Mouse (Mus musculus): ENCODE results near the gene Ewsr1. TPM values are rescaled to one million over a fixed set of nuclear protein-coding genes. Genes with fewer than 3 reads are reported as not detected.

The Ewsr1 gene
- total and polyA plus RNA-seq, 3 experiments, result 452 to 1,336 (median 570) TPM

DNA sequence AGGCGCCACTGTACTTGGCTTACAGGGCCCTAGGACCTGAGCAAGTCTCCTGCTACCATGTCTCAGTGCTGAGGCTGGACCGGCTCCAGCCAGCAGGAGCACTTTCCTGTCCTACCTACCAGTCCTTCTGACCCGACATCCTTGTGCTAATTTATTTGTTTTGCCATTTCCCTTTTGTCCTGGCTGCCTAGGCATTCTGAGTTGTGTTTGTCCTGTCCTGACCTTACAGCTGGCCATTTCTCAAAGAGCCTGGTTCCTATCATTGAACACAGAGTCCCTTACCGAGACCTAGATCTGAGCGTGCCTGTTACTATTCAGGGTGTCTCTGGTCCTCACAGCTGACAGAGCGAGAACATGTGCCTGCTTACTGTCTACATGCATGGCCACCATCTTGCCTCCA, 44.2 kb downstream of the Ewsr1 start:
- no peak overlapping the region for H3K9ac ChIP-seq (ENCODE audit: control insufficient read depth, low read depth, low read length, poor library complexity, severe bottlenecking)
- H3K27me3 ChIP-seq (ENCODE audit: control insufficient read depth in 1 of 2, insufficient read depth in 2 of 2, low read length in 2 of 2), result peaks cover 9 to 14% of the 10 kb centered on the region in 2 experiments
- no peak for DNase-seq (ENCODE audit: low read depth, low spot score)
- peaks cover 0 to 4% of the 10 kb centered on the region in 2 experiments; a peak in 1 of 4 replicates for H3K4me1 ChIP-seq (ENCODE audit: control insufficient read depth in 1 of 2, insufficient read depth in 2 of 2, low read length in 2 of 2)
- H3K36me3 ChIP-seq (ENCODE audit: control insufficient read depth in 1 of 2, insufficient read depth in 2 of 2, low read length in 2 of 2), result no peaks in the 10 kb centered on the region
- H3K4me3 ChIP-seq (ENCODE audit: control insufficient read depth in 1 of 2, insufficient read depth in 1 of 2, low read depth in 2 of 2, low read length in 2 of 2), result no peak overlapping the region
- H3K9me3 ChIP-seq (replicated peaks; ENCODE audit: insufficient read depth, low read length), result no peaks in the 10 kb centered on the region
- H3K79me2 ChIP-seq (ENCODE audit: control insufficient read depth, insufficient read depth, low read length, poor library complexity), result no peaks in the 10 kb centered on the region
- TF ChIP-seq ZMIZ1 (IDR thresholded peaks at IDR 0.05; ENCODE audit: low read depth, low read length), result no peak
- no peak for TF ChIP-seq USF1 (IDR thresholded peaks at IDR 0.05; ENCODE audit: low read depth, low read length)
- no peak for TF ChIP-seq POLR2AphosphoS2 (IDR thresholded peaks at IDR 0.05; ENCODE audit: low read length)
- no peak for TF ChIP-seq GABPA (IDR thresholded peaks at IDR 0.05; ENCODE audit: low read depth, low read length)
- no peak for TF ChIP-seq UBTF (IDR thresholded peaks at IDR 0.05; ENCODE audit: borderline replicate concordance, insufficient read depth, low read depth, low read length)
- no peak for TF ChIP-seq EP300 (IDR thresholded peaks at IDR 0.05; ENCODE audit: low read depth in 1 of 2, low read length in 2 of 2)
- TF ChIP-seq CHD1 (IDR thresholded peaks at IDR 0.05; ENCODE audit: low read depth, low read length), result no peak
- TF ChIP-seq CHD2 (IDR thresholded peaks at IDR 0.05; ENCODE audit: low read length), result no peak
- TF ChIP-seq SIN3A (IDR thresholded peaks at IDR 0.05; ENCODE audit: low read length), result no peak
- no peak for TF ChIP-seq MYC (IDR thresholded peaks at IDR 0.05; ENCODE audit: low read depth, low read length)
- TF ChIP-seq MEF2A (IDR thresholded peaks at IDR 0.05; ENCODE audit: extremely low read depth, insufficient replicate concordance, low read depth, low read length, poor library complexity, severe bottlenecking), result no peak
- no peak for TF ChIP-seq CTCF (IDR thresholded peaks at IDR 0.05 in 2 of 3, conservative IDR thresholded peaks at IDR 0.05 in 1 of 3; ENCODE audit: control insufficient read depth in 1 of 3, insufficient read depth in 1 of 3, low read depth in 2 of 3, low read length in 3 of 3, poor library complexity in 1 of 3, severe bottlenecking in 1 of 3)
- TF ChIP-seq MAZ (IDR thresholded peaks at IDR 0.05; ENCODE audit: low read depth, low read length), result no peak
- TF ChIP-seq JUND (IDR thresholded peaks at IDR 0.05; ENCODE audit: low read depth, low read length), result no peak
- no peak for TF ChIP-seq NELFE (IDR thresholded peaks at IDR 0.05; ENCODE audit: low read depth, low read length)
- TF ChIP-seq USF2 (IDR thresholded peaks at IDR 0.05; ENCODE audit: borderline replicate concordance in 1 of 2, insufficient read depth in 1 of 2, low read depth in 1 of 2, low read length in 2 of 2), result no peak
- TF ChIP-seq GATA1 (IDR thresholded peaks at IDR 0.05; ENCODE audit: low read depth, low read length), result no peak
- no peak for TF ChIP-seq MXI1 (IDR thresholded peaks at IDR 0.05; ENCODE audit: low read depth, low read length)
- TF ChIP-seq HCFC1 (IDR thresholded peaks at IDR 0.05; ENCODE audit: low read depth, low read length), result no peak
- TF ChIP-seq POLR2AphosphoS5 (IDR thresholded peaks at IDR 0.05; ENCODE audit: borderline replicate concordance, low read depth, low read length), result no peak
- no peak overlapping the region for H3K27ac ChIP-seq (ENCODE audit: control insufficient read depth, low read depth, low read length)

DNA sequence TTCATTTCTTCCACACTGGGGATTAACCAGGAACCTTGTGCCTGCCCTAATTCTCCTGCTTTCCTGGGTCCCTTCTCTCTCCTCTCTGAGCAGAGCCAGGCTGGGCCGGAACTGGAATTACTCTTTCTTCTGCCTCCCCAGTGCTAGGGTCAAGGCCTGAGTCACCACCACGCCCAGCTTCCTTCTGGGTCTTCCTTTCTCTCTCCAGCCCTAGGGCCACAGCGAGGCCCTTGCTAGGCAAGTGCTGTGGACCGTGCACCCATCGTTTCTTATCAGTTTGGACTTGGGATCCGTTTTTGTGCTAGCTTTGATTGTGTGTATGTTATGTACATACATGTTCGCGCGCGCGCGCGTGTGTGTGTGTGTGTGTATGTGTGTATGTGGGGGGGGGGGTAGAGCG, 44.9 kb downstream of the Ewsr1 start:
- H3K4me1 ChIP-seq (ENCODE audit: control insufficient read depth in 1 of 2, insufficient read depth in 2 of 2, low read length in 2 of 2), result peaks cover 0 to 4% of the 10 kb centered on the region in 2 experiments; a peak in 1 of 4 replicates
- H3K27me3 ChIP-seq (ENCODE audit: control insufficient read depth in 1 of 2, insufficient read depth in 2 of 2, low read length in 2 of 2), result peaks cover 9 to 14% of the 10 kb centered on the region in 2 experiments
- no peak overlapping the region for H3K27ac ChIP-seq (ENCODE audit: control insufficient read depth, low read depth, low read length)
- H3K79me2 ChIP-seq (ENCODE audit: control insufficient read depth, insufficient read depth, low read length, poor library complexity), result no peaks in the 10 kb centered on the region
- DNase-seq (ENCODE audit: low read depth, low spot score), result no peak
- TF ChIP-seq BHLHE40 (IDR thresholded peaks at IDR 0.05; ENCODE audit: borderline replicate concordance, low read depth, low read length) (no peak), POLR2A (IDR thresholded peaks at IDR 0.05; ENCODE audit: control insufficient read depth in 1 of 2, insufficient read depth in 1 of 2, low read depth in 1 of 2, low read length in 2 of 2, poor library complexity in 1 of 2) (no peak), ZMIZ1 (IDR thresholded peaks at IDR 0.05; ENCODE audit: low read depth, low read length) (no peak), HCFC1 (IDR thresholded peaks at IDR 0.05; ENCODE audit: low read depth, low read length) (no peak), MXI1 (IDR thresholded peaks at IDR 0.05; ENCODE audit: low read depth, low read length) (no peak), MYB (IDR thresholded peaks at IDR 0.05; ENCODE audit: low read depth, low read length) (no peak), MYC (IDR thresholded peaks at IDR 0.05; ENCODE audit: low read depth, low read length) (no peak), CHD2 (IDR thresholded peaks at IDR 0.05; ENCODE audit: low read length) (no peak), ELF1 (IDR thresholded peaks at IDR 0.05; ENCODE audit: low read depth, low read length) (no peak), TCF12 (IDR thresholded peaks at IDR 0.05; ENCODE audit: low read depth, low read length) (no peak), ZKSCAN1 (IDR thresholded peaks at IDR 0.05; ENCODE audit: low read depth, low read length) (no peak), RCOR1 (IDR thresholded peaks at IDR 0.05; ENCODE audit: low read depth, low read length) (no peak), TAL1 (IDR thresholded peaks at IDR 0.05; ENCODE audit: low read length) (no peak), USF1 (IDR thresholded peaks at IDR 0.05; ENCODE audit: low read depth, low read length) (no peak), GABPA (IDR thresholded peaks at IDR 0.05; ENCODE audit: low read depth, low read length) (no peak), RAD21 (IDR thresholded peaks at IDR 0.05; ENCODE audit: low read depth, low read length) (no peak)
- H3K9ac ChIP-seq (ENCODE audit: control insufficient read depth, low read depth, low read length, poor library complexity, severe bottlenecking), result no peak overlapping the region
- no peak overlapping the region for H3K4me3 ChIP-seq (ENCODE audit: control insufficient read depth in 1 of 2, insufficient read depth in 1 of 2, low read depth in 2 of 2, low read length in 2 of 2)
- H3K9me3 ChIP-seq (replicated peaks; ENCODE audit: insufficient read depth, low read length), result no peaks in the 10 kb centered on the region
- H3K36me3 ChIP-seq (ENCODE audit: control insufficient read depth in 1 of 2, insufficient read depth in 2 of 2, low read length in 2 of 2), result no peaks in the 10 kb centered on the region
